Mouse (Mus musculus): ENCODE measurements around the gene Ciao2a. TPM values are rescaled to one million over a fixed set of nuclear protein-coding genes. Genes with fewer than 3 reads are reported as not detected.

Gene Ciao2a
- polyA plus RNA-seq, 1 experiment, result 16.4 TPM

DNA sequence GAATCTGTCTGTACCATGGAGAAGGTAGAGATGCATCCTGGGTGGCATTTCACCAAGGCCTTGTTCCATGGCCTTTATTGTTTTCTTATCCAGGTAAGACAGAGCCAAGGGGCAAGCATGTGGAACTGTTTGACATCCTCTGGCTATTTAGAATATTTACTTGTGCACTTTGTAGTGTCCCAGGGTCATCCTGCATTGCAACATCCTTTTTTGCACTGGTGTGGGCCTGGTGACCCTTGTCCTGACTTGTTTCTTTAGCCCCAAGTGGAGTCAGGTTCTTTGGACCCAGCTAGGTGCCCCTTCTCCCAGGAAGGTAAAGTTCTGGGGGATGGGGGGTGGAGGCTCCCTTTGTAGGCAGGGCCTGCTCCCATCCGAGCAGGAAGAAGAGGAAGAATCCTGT is 51.6 kb downstream of the Ciao2a start:
- Histone ChIP-seq H3K36me3 (ENCODE audit: control insufficient read depth, insufficient read depth, low read length) (no peaks in the 10 kb centered on the region), H3K4me1 (replicated peaks; ENCODE audit: control insufficient read depth, insufficient read depth, low read length) (no peaks in the 10 kb centered on the region), H3K27ac (ENCODE audit: control insufficient read depth, insufficient read depth, low read length) (no peak overlapping the region), H3K4me3 (ENCODE audit: control insufficient read depth, insufficient read depth, low read length) (no peak overlapping the region), H3K27me3 (ENCODE audit: control insufficient read depth, insufficient read depth, low read length) (no peaks in the 10 kb centered on the region)
- TF ChIP-seq POLR2A (IDR thresholded peaks at IDR 0.05; ENCODE audit: control insufficient read depth, extremely low read depth, insufficient read depth, low read length, poor library complexity) (no peak), CTCF (IDR thresholded peaks at IDR 0.05; ENCODE audit: borderline replicate concordance, control insufficient read depth, extremely low read depth, insufficient read depth, low read length, poor library complexity) (no peak)
- WGBS, result 95% methylated on average over 1 of the region's 1 CpGs
- DNase-seq, result no peak

DNA sequence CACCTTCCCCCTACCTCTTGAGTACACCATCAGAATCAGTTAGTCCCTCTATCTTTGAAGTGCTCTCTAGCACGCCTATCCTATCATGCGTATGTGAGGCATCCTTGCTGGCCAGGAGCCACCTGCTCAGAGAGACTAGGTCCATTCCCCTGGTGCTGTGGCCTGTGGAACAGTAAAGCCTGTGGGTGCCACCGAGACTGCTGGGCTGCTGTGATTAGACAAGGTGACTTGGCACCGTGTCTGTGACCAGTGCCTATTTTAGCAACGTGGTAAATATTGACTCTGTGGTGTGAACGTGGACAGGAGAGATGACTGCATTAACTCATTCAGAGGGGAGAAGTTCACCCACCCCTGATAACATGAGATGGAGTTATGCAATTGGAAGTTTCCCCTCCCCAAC is 53.4 kb downstream of the Ciao2a start:
- WGBS, result 78% methylated on average over 6 of the region's 6 CpGs
- Histone ChIP-seq H3K27ac (ENCODE audit: control insufficient read depth, insufficient read depth, low read length) (no peak overlapping the region), H3K4me3 (ENCODE audit: control insufficient read depth, insufficient read depth, low read length) (no peak overlapping the region), H3K36me3 (ENCODE audit: control insufficient read depth, insufficient read depth, low read length) (no peaks in the 10 kb centered on the region), H3K4me1 (replicated peaks; ENCODE audit: control insufficient read depth, insufficient read depth, low read length) (no peaks in the 10 kb centered on the region), H3K27me3 (ENCODE audit: control insufficient read depth, insufficient read depth, low read length) (no peaks in the 10 kb centered on the region)
- no peak for DNase-seq
- TF ChIP-seq POLR2A (IDR thresholded peaks at IDR 0.05; ENCODE audit: control insufficient read depth, extremely low read depth, insufficient read depth, low read length, poor library complexity) (no peak), CTCF (IDR thresholded peaks at IDR 0.05; ENCODE audit: borderline replicate concordance, control insufficient read depth, extremely low read depth, insufficient read depth, low read length, poor library complexity) (no peak)

DNA sequence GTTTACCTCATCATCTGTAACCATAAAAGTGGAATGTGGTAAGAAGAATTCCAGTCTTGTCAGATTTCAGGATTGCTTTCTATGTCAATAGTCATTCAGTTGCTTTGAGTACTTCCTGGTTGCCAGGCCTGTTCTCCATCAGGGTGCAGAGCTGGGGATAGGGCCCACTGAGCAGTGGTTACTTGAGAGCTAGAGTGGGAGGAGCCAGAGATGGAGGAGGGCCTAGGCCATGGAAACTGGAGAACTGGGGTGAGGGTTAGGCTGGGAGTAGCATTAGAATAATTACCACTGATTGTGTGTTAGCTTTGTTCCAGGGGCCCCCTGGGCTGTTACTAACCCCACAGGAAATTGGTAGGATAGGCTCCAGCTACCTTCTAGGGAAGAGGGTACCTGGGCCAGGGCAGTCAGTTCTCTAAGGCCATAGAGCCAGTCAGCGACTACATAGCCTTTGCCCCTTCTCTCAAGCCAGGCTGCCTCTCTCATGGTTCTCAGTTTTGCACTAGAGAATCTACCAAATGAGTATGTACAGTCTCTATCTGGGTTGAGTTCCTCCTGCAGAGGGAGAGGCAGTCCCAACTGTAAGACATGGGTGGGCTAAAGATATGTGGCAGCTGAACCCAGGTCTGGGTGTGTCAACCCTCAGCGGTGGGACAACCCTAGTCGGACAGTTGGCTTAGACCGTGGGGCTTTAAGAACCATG is 54.9 kb downstream of the Ciao2a start:
- no peaks in the 10 kb centered on the region for H3K36me3 ChIP-seq (ENCODE audit: control insufficient read depth, insufficient read depth, low read length)
- H3K4me1 ChIP-seq (replicated peaks; ENCODE audit: control insufficient read depth, insufficient read depth, low read length), result no peaks in the 10 kb centered on the region
- H3K27ac ChIP-seq (ENCODE audit: control insufficient read depth, insufficient read depth, low read length), result no peak overlapping the region
- H3K27me3 ChIP-seq (ENCODE audit: control insufficient read depth, insufficient read depth, low read length), result no peaks in the 10 kb centered on the region
- TF ChIP-seq CTCF (IDR thresholded peaks at IDR 0.05; ENCODE audit: borderline replicate concordance, control insufficient read depth, extremely low read depth, insufficient read depth, low read length, poor library complexity), result no peak
- no peak for TF ChIP-seq POLR2A (IDR thresholded peaks at IDR 0.05; ENCODE audit: control insufficient read depth, extremely low read depth, insufficient read depth, low read length, poor library complexity)
- WGBS, result over 99% methylated on average over 4 of the region's 4 CpGs
- H3K4me3 ChIP-seq (ENCODE audit: control insufficient read depth, insufficient read depth, low read length), result no peak overlapping the region
- no peak for DNase-seq

DNA sequence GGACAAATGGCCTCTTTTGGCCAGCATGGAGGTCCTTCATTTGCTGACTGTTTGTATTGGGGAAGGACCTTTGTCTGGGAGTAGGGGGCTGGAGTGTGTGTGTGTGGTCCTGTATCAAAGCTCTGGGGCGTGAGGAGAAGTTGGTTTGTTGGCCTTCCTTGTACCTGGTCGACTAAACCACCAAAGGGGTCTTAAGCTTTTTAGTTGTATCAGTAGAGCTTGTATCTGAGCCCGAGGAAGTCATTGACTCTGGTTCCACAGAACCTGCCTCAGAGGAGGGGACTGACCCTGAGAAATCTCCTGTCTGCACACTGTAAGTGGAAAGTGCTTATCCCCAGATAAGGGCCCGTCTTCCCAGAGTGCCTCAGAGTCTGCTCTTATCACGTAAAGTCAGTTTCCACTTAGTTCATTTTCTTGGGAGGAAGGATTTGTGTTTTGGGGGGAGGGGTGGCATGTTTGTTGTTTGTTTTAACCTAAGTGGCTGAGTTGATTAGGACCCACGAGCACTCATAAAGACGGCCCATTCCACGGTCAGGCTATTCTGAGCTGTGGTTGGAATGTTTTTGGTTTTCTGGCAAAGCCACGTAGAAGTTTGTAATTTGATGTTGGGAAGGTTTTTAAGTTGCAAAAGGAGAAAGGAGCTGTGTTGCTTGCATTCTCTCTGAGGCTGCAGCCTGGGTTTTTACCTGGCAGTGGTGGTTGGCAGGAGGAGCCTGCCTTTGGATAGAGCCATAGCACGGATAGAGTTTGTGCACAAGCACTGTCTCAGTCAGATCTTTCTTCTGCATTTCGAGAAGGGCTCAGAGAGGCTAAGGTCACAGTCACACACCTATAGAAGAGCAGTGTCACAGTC is 55.6 kb downstream of the Ciao2a start:
- 86% methylated on average over 11 of the region's 11 CpGs for WGBS

DNA sequence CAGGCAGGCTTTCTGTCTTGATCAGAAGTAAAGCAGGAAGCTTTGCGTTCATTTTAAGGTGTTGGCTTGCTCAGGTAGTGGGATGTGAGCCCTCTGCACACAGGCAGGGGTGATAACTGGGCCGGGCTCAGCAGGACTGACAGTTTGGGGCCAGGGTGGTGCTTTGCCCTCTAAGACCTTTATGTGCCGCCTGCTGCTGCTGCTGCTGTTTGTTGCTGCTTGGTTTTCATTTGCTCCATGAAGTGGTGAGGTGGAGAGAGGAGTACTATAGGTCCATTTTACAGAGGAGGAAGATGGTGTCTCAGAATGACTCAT is 56.2 kb downstream of the Ciao2a start:
- no peak for DNase-seq
- Histone ChIP-seq H3K4me3 (ENCODE audit: control insufficient read depth, insufficient read depth, low read length) (no peak overlapping the region), H3K27ac (ENCODE audit: control insufficient read depth, insufficient read depth, low read length) (no peak overlapping the region), H3K4me1 (replicated peaks; ENCODE audit: control insufficient read depth, insufficient read depth, low read length) (no peaks in the 10 kb centered on the region), H3K27me3 (ENCODE audit: control insufficient read depth, insufficient read depth, low read length) (no peaks in the 10 kb centered on the region), H3K36me3 (ENCODE audit: control insufficient read depth, insufficient read depth, low read length) (no peaks in the 10 kb centered on the region)
- TF ChIP-seq CTCF (IDR thresholded peaks at IDR 0.05; ENCODE audit: borderline replicate concordance, control insufficient read depth, extremely low read depth, insufficient read depth, low read length, poor library complexity) (no peak), POLR2A (IDR thresholded peaks at IDR 0.05; ENCODE audit: control insufficient read depth, extremely low read depth, insufficient read depth, low read length, poor library complexity) (no peak)
- 94% methylated on average over 3 of the region's 3 CpGs for WGBS

More for the DNA sequence above, 55.6 kb downstream of the Ciao2a start:
- H3K27ac ChIP-seq (ENCODE audit: control insufficient read depth, insufficient read depth, low read length), result no peak overlapping the region
- no peak overlapping the region for H3K4me3 ChIP-seq (ENCODE audit: control insufficient read depth, insufficient read depth, low read length)
- no peak for DNase-seq
- no peaks in the 10 kb centered on the region for H3K36me3 ChIP-seq (ENCODE audit: control insufficient read depth, insufficient read depth, low read length)
- no peaks in the 10 kb centered on the region for H3K27me3 ChIP-seq (ENCODE audit: control insufficient read depth, insufficient read depth, low read length)
- no peak for TF ChIP-seq CTCF (IDR thresholded peaks at IDR 0.05; ENCODE audit: borderline replicate concordance, control insufficient read depth, extremely low read depth, insufficient read depth, low read length, poor library complexity)
- no peak for TF ChIP-seq POLR2A (IDR thresholded peaks at IDR 0.05; ENCODE audit: control insufficient read depth, extremely low read depth, insufficient read depth, low read length, poor library complexity)
- H3K4me1 ChIP-seq (replicated peaks; ENCODE audit: control insufficient read depth, insufficient read depth, low read length), result no peaks in the 10 kb centered on the region

DNA sequence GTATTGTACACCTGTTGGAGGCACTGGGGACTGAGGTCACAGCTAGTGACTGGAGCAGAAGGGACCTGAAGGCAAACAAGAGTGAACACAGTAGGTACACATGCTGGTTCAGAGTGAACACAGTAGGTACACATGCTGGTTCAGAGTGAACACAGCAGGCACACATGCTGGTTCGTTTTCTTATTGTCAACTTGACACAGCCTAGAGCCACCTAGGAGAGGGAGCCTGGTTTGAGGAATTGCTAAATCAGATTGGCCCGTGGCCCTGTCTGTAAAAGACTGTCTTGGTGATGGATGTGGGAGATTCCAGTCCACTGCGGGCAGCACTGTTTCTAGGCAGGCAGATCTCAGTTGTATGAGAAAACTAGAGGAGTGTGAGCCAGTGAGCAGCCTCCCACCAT is 56.6 kb downstream of the Ciao2a start:
- no peak overlapping the region for H3K27ac ChIP-seq (ENCODE audit: control insufficient read depth, insufficient read depth, low read length)
- no peak for DNase-seq
- H3K4me1 ChIP-seq (replicated peaks; ENCODE audit: control insufficient read depth, insufficient read depth, low read length), result no peaks in the 10 kb centered on the region
- no peaks in the 10 kb centered on the region for H3K27me3 ChIP-seq (ENCODE audit: control insufficient read depth, insufficient read depth, low read length)
- WGBS, result 96% methylated on average over 3 of the region's 3 CpGs
- no peak overlapping the region for H3K4me3 ChIP-seq (ENCODE audit: control insufficient read depth, insufficient read depth, low read length)
- no peaks in the 10 kb centered on the region for H3K36me3 ChIP-seq (ENCODE audit: control insufficient read depth, insufficient read depth, low read length)
- TF ChIP-seq CTCF (IDR thresholded peaks at IDR 0.05; ENCODE audit: borderline replicate concordance, control insufficient read depth, extremely low read depth, insufficient read depth, low read length, poor library complexity), result no peak
- TF ChIP-seq POLR2A (IDR thresholded peaks at IDR 0.05; ENCODE audit: control insufficient read depth, extremely low read depth, insufficient read depth, low read length, poor library complexity), result no peak
